Mouse (Mus musculus): ENCODE measurements around the gene Zfp978. TPM values are rescaled to one million over a fixed set of nuclear protein-coding genes. Genes with fewer than 3 reads are reported as not detected.

Gene Zfp978
- polyA plus RNA-seq, 1 experiment from 2014 or later = not detected

DNA sequence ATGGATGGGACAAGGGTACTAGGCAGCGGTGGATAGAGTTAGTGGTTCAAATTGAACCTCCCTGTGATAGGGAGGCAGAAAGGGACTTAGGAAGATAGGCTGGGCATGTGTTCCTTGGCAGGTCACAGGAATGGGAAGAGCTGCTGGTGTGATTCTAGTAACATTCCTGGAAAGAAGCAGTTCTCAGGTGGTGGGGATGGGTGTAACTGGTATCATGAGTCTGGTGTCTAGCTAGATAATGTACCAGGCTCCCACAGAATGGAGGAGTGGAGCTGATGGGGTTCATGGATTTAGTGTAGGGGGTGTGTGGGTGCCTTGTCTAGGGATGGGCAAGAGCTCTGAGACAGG, 71.3 kb downstream of the Zfp978 start:
- peak; percentile 13 for ATAC-seq (ENCODE audit: insufficient number of reproducible peaks, low FRiP score, low TSS enrichment, low read depth)
- no peaks in the 10 kb centered on the region for H3K27me3 ChIP-seq
- H3K4me3 ChIP-seq (replicated peaks) = no peak overlapping the region
- H3K9me3 ChIP-seq (replicated peaks) = peaks cover 43% of the 10 kb centered on the region
- H3K27ac ChIP-seq (replicated peaks) = no peak overlapping the region
- H3K4me2 ChIP-seq (replicated peaks) = no peak overlapping the region
- H3K4me1 ChIP-seq = no peaks in the 10 kb centered on the region
- H3K36me3 ChIP-seq = no peaks in the 10 kb centered on the region
- WGBS = 84% methylated on average over 1 of the region's 1 CpGs
- H3K9ac ChIP-seq = no peak overlapping the region

DNA sequence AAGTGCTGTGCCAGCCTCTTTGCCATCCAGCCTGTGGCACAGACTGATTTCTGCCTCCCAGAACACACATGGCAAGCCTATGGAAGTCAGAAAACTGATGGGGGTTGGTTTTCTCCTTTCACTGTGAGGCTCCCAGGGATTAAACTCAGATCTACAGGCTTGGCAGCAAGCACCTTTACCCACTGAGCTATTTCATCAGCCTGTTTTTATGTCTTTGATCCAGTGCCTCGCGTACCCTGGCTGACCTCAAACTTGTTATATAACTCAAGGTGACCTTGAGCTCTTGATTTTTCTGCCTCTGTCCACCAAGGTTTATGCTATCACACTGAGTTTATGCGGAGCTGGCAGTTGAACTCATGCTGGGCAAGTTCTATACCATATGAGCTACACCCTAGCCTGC, 71.9 kb downstream of the Zfp978 start:
- Histone ChIP-seq H3K27me3 (no peaks in the 10 kb centered on the region), H3K4me1 (no peaks in the 10 kb centered on the region), H3K9ac (no peak overlapping the region), H3K36me3 (no peaks in the 10 kb centered on the region), H3K4me2 (replicated peaks) (no peak overlapping the region), H3K9me3 (replicated peaks) (peaks cover 43% of the 10 kb centered on the region), H3K4me3 (replicated peaks) (no peak overlapping the region), H3K27ac (replicated peaks) (no peak overlapping the region)
- WGBS = 40% methylated on average over 3 of the region's 3 CpGs
- no peak for ATAC-seq (ENCODE audit: insufficient number of reproducible peaks, low FRiP score, low TSS enrichment, low read depth)

DNA sequence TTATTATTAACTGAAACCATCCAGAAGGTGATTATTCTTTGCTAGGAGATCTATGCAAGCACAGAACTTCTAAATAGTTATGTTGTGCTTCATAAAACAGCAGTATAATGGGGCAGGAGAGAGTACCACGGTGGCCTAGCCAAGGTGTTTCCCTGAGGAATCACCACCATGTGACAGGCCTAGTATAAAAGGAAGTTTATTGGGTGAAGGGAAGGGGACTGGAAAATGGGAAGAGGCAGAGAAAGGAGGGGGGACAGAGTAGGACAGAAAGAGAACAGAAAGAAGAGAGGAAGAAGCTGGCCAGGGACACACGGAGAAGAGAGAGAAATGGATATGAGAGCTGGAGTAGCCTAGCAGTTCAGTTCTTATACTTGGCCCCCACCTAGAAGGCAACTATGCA, 72.8 kb downstream of the Zfp978 start:
- H3K4me2 ChIP-seq (replicated peaks) = no peak overlapping the region
- no peaks in the 10 kb centered on the region for H3K36me3 ChIP-seq
- H3K9me3 ChIP-seq (replicated peaks) = peaks cover 39% of the 10 kb centered on the region
- H3K4me3 ChIP-seq (replicated peaks) = no peak overlapping the region
- no peaks in the 10 kb centered on the region for H3K4me1 ChIP-seq
- no peak overlapping the region for H3K9ac ChIP-seq
- H3K27ac ChIP-seq (replicated peaks) = no peak overlapping the region
- WGBS = 44% methylated on average over 2 of the region's 2 CpGs
- no peaks in the 10 kb centered on the region for H3K27me3 ChIP-seq
- ATAC-seq (ENCODE audit: insufficient number of reproducible peaks, low FRiP score, low TSS enrichment, low read depth) = 0 out of 2 replicates have a peak, but pooled peaks have one; percentile 39

Other genes starting within 250 kb of the Zfp978 start
- gene Zfp991, start 229.3 kb upstream of the Zfp978 start, polyA plus RNA-seq (2015; fragmentation: Nextera tagmentation; extraction: Ambion mirVana) = 4.4 and 4.9 TPM in 2 replicates
- gene Zfp988, start 55.6 kb upstream of the Zfp978 start, polyA plus RNA-seq (2015; fragmentation: Nextera tagmentation; extraction: Ambion mirVana) = not detected in 2 replicates
- gene Zfp982, start 131.1 kb downstream of the Zfp978 start, polyA plus RNA-seq (2015; fragmentation: Nextera tagmentation; extraction: Ambion mirVana) = 3.9 and 4.6 TPM in 2 replicates
- gene Gm16503, start 178.9 kb downstream of the Zfp978 start, polyA plus RNA-seq (2015; fragmentation: Nextera tagmentation; extraction: Ambion mirVana) = 0.16 and 0.31 TPM in 2 replicates
- 0.07 and 0.11 TPM in 2 replicates for gene Zfp985, start 192.0 kb downstream of the Zfp978 start, polyA plus RNA-seq (2015; fragmentation: Nextera tagmentation; extraction: Ambion mirVana)

Data from embryonic facial prominence, embryonic 15.5 days (tissue).